Mouse (Mus musculus): ENCODE measurements around the gene Tmprss11e. TPM values are rescaled to one million over a fixed set of nuclear protein-coding genes. Genes with fewer than 3 reads are reported as not detected.

Gene Tmprss11e
- not detected in 2 replicates for polyA plus RNA-seq (2015; fragmentation: Nextera tagmentation; extraction: Ambion mirVana)

- H3K4me3 ChIP-seq = no peak within 1 kb of the TSS
- H3K36me3 ChIP-seq = no peaks in the 10 kb centered on the region
- H3K4me2 ChIP-seq = no peak within 1 kb of the TSS
- H3K27me3 ChIP-seq = no peaks in the 10 kb centered on the region
- no peak within 1 kb of the TSS for H3K9ac ChIP-seq
- H3K4me1 ChIP-seq (replicated peaks) = no peaks in the 10 kb centered on the region
- no peak for ATAC-seq (ENCODE audit: low FRiP score)
- no peaks in the 10 kb centered on the region for H3K9me3 ChIP-seq
- no peak within 1 kb of the TSS for H3K27ac ChIP-seq
- 88% methylated on average over 4 of the region's 4 CpGs for WGBS
Measured at GRCm38 (mm10) chr5:86745715-86746114, at the start of gene Tmprss11e. TSS of gene Tmprss11e (minus strand) at chr5:86745815.

- Histone ChIP-seq H3K4me3 (no peak overlapping the region), H3K4me2 (no peak overlapping the region), H3K36me3 (no peaks in the 10 kb centered on the region), H3K27ac (no peak overlapping the region), H3K9ac (no peak overlapping the region), H3K4me1 (replicated peaks) (no peaks in the 10 kb centered on the region), H3K9me3 (no peaks in the 10 kb centered on the region), H3K27me3 (no peaks in the 10 kb centered on the region)
- WGBS = 84% methylated on average over 8 of the region's 8 CpGs
- ATAC-seq (ENCODE audit: low FRiP score) = no peak
Measured at GRCm38 (mm10) chr5:86792807-86793206, 47.2 kb upstream of the Tmprss11e start.

- no peaks in the 10 kb centered on the region for H3K36me3 ChIP-seq
- WGBS = 80% methylated on average over 4 of the region's 4 CpGs
- no peak overlapping the region for H3K27ac ChIP-seq
- no peak overlapping the region for H3K9ac ChIP-seq
- no peak for ATAC-seq (ENCODE audit: low FRiP score)
- H3K4me1 ChIP-seq (replicated peaks) = no peaks in the 10 kb centered on the region
- no peak overlapping the region for H3K4me2 ChIP-seq
- H3K4me3 ChIP-seq = no peak overlapping the region
- no peaks in the 10 kb centered on the region for H3K9me3 ChIP-seq
- no peaks in the 10 kb centered on the region for H3K27me3 ChIP-seq
Measured at GRCm38 (mm10) chr5:86792249-86792648, 46.6 kb upstream of the Tmprss11e start.

- Histone ChIP-seq H3K9me3 (no peaks in the 10 kb centered on the region), H3K4me3 (no peak overlapping the region), H3K27ac (no peak overlapping the region), H3K36me3 (no peaks in the 10 kb centered on the region), H3K9ac (no peak overlapping the region), H3K27me3 (no peaks in the 10 kb centered on the region), H3K4me1 (replicated peaks) (no peaks in the 10 kb centered on the region), H3K4me2 (no peak overlapping the region)
- no peak for ATAC-seq (ENCODE audit: low FRiP score)
- 80% methylated on average over 2 of the region's 2 CpGs for WGBS
Measured at GRCm38 (mm10) chr5:86789954-86790353, 44.3 kb upstream of the Tmprss11e start.

DNA sequence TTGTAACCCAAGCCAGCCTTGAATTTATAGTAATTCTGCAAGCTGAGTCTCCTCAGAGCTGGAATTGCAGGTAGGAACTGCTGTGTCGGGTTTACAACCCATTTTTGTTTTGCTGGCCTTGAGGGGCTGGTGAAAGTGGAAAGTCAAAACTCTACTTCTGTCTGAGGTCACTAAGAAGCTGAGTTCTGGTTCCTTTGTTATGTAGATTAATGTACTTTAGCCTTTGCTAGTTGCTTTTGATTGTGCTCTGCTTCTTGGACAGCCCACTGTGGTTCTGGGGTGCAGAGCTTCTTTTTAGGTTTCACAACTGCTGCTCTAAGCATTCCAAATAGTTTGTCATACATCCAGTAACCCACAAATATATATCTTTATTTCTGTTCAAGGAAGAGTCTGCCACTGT, 41.2 kb upstream of the Tmprss11e start:
- H3K36me3 ChIP-seq = no peaks in the 10 kb centered on the region
- no peak for ATAC-seq (ENCODE audit: low FRiP score)
- no peak overlapping the region for H3K27ac ChIP-seq
- H3K9me3 ChIP-seq = no peaks in the 10 kb centered on the region
- no peak overlapping the region for H3K4me3 ChIP-seq
- H3K9ac ChIP-seq = no peak overlapping the region
- WGBS = 48% methylated on average over 1 of the region's 1 CpGs
- no peaks in the 10 kb centered on the region for H3K4me1 ChIP-seq (replicated peaks)
- H3K27me3 ChIP-seq = no peaks in the 10 kb centered on the region
- no peak overlapping the region for H3K4me2 ChIP-seq

- no peak overlapping the region for H3K4me2 ChIP-seq
- H3K4me1 ChIP-seq (replicated peaks) = no peaks in the 10 kb centered on the region
- no peaks in the 10 kb centered on the region for H3K9me3 ChIP-seq
- H3K27ac ChIP-seq = no peak overlapping the region
- ATAC-seq (ENCODE audit: low FRiP score) = no peak
- H3K9ac ChIP-seq = no peak overlapping the region
- no peaks in the 10 kb centered on the region for H3K27me3 ChIP-seq
- H3K4me3 ChIP-seq = no peak overlapping the region
- H3K36me3 ChIP-seq = no peaks in the 10 kb centered on the region
- WGBS = 78% methylated on average over 1 of the region's 1 CpGs
Measured at GRCm38 (mm10) chr5:86784205-86784604, 38.6 kb upstream of the Tmprss11e start.

DNA sequence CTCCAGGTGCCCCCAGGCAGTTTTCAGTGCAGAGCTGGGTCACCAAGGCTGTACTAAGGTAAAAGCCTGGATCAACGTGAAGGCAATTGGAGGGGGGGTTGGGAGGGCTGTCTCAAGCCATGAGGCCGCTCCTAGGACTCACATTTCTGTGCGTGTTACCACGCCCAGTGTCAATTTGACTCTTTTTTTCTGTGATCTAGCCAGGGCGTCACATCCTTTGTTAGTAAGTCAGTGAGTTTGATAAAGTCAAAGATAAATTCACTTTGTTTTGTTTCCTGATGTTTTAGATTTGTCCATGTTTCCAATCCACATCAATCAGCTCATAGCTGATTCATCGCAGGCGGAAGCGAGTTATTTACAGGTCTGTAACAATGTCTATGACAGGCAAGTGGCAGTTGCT, 37.4 kb upstream of the Tmprss11e start:
- Histone ChIP-seq H3K4me1 (replicated peaks) (no peaks in the 10 kb centered on the region), H3K4me3 (no peak overlapping the region), H3K27ac (no peak overlapping the region), H3K27me3 (no peaks in the 10 kb centered on the region), H3K9me3 (no peaks in the 10 kb centered on the region), H3K4me2 (no peak overlapping the region), H3K36me3 (no peaks in the 10 kb centered on the region), H3K9ac (no peak overlapping the region)
- 61% methylated on average over 8 of the region's 8 CpGs for WGBS
- ATAC-seq (ENCODE audit: low FRiP score) = no peak

DNA sequence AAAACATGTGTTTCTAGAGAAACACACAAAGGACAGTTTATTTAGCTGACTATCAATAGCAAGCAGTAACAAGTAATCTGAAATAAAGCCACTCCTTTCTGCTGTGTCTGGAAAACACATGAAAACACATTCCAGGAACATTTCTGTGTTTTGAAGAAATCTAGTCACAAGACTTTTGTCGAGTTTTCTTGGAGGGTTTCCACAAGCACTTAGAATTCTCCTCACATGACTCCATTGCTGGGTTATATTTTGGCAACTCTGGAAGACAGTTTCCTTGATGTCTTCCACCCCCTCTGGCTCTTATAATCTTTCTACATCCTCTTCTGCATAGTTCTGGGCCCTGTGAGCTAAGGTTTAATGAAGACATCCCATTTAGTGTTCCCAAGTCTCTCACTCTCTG, 32.9 kb upstream of the Tmprss11e start:
- Histone ChIP-seq H3K9me3 (no peaks in the 10 kb centered on the region), H3K4me1 (replicated peaks) (no peaks in the 10 kb centered on the region), H3K4me2 (no peak overlapping the region), H3K4me3 (no peak overlapping the region), H3K27me3 (no peaks in the 10 kb centered on the region), H3K27ac (no peak overlapping the region), H3K9ac (no peak overlapping the region), H3K36me3 (no peaks in the 10 kb centered on the region)
- WGBS = 76% methylated on average over 1 of the region's 1 CpGs
- no peak for ATAC-seq (ENCODE audit: low FRiP score)

- H3K4me2 ChIP-seq = no peak overlapping the region
- no peak overlapping the region for H3K9ac ChIP-seq
- H3K27me3 ChIP-seq = no peaks in the 10 kb centered on the region
- H3K36me3 ChIP-seq = no peaks in the 10 kb centered on the region
- no peak for ATAC-seq (ENCODE audit: low FRiP score)
- no peak overlapping the region for H3K27ac ChIP-seq
- WGBS = 93% methylated on average over 5 of the region's 5 CpGs
- H3K4me3 ChIP-seq = no peak overlapping the region
- H3K4me1 ChIP-seq (replicated peaks) = no peaks in the 10 kb centered on the region
- no peaks in the 10 kb centered on the region for H3K9me3 ChIP-seq
Measured at GRCm38 (mm10) chr5:86776941-86777340, 31.3 kb upstream of the Tmprss11e start.

- no peaks in the 10 kb centered on the region for H3K9me3 ChIP-seq
- H3K4me3 ChIP-seq = no peak overlapping the region
- no peaks in the 10 kb centered on the region for H3K36me3 ChIP-seq
- no peak for ATAC-seq (ENCODE audit: low FRiP score)
- no peak overlapping the region for H3K4me2 ChIP-seq
- no peak overlapping the region for H3K9ac ChIP-seq
- H3K4me1 ChIP-seq (replicated peaks) = no peaks in the 10 kb centered on the region
- H3K27ac ChIP-seq = no peak overlapping the region
- H3K27me3 ChIP-seq = no peaks in the 10 kb centered on the region
Measured at GRCm38 (mm10) chr5:86771010-86771409, 25.4 kb upstream of the Tmprss11e start.

GRCm38 (mm10) chr5:86769015-86769658, 23.5 kb upstream of the Tmprss11e start:
- no peaks in the 10 kb centered on the region for H3K9me3 ChIP-seq
- H3K4me3 ChIP-seq = no peak overlapping the region
- H3K27ac ChIP-seq = no peak overlapping the region
- H3K4me2 ChIP-seq = no peak overlapping the region
- H3K36me3 ChIP-seq = no peaks in the 10 kb centered on the region
- H3K4me1 ChIP-seq (replicated peaks) = no peaks in the 10 kb centered on the region
- ATAC-seq (ENCODE audit: low FRiP score) = no peak
- 67% methylated on average over 3 of the region's 3 CpGs for WGBS
- H3K9ac ChIP-seq = no peak overlapping the region
- no peaks in the 10 kb centered on the region for H3K27me3 ChIP-seq

GRCm38 (mm10) chr5:86742796-86743195, 2.8 kb downstream of the Tmprss11e start:
- no peaks in the 10 kb centered on the region for H3K4me1 ChIP-seq (replicated peaks)
- H3K36me3 ChIP-seq = no peaks in the 10 kb centered on the region
- no peaks in the 10 kb centered on the region for H3K27me3 ChIP-seq
- H3K4me3 ChIP-seq = no peak overlapping the region
- no peaks in the 10 kb centered on the region for H3K9me3 ChIP-seq
- WGBS = 83% methylated on average over 3 of the region's 3 CpGs
- no peak for ATAC-seq (ENCODE audit: low FRiP score)
- no peak overlapping the region for H3K4me2 ChIP-seq
- no peak overlapping the region for H3K9ac ChIP-seq
- H3K27ac ChIP-seq = no peak overlapping the region

DNA sequence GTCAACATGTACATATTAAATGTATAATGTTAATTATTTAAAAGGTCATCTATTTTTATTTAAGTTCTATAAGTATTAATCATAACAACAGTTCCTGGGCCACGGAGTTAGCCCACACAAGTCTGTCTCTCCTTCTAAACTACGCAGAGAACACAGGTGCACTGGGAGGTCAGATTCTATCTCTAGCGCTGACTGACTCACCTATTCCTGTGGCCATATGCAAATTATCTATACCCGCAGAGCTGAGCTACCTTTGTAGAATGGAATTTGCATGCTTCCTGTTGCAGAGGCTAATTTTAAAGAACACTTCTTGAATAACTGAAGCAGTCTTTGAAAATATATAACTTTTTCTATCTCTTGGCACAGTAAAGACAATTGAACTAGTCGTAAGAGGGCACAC, 4.5 kb downstream of the Tmprss11e start:
- no peaks in the 10 kb centered on the region for H3K27me3 ChIP-seq
- no peak for ATAC-seq (ENCODE audit: low FRiP score)
- no peaks in the 10 kb centered on the region for H3K4me1 ChIP-seq (replicated peaks)
- H3K4me3 ChIP-seq = no peak overlapping the region
- H3K36me3 ChIP-seq = no peaks in the 10 kb centered on the region
- H3K9ac ChIP-seq = no peak overlapping the region
- WGBS = 81% methylated on average over 5 of the region's 5 CpGs
- no peak overlapping the region for H3K27ac ChIP-seq
- no peaks in the 10 kb centered on the region for H3K9me3 ChIP-seq
- no peak overlapping the region for H3K4me2 ChIP-seq
